Mouse (Mus musculus): ENCODE measurements around the gene Grip2. TPM values are rescaled to one million over a fixed set of nuclear protein-coding genes. Genes with fewer than 3 reads are reported as not detected.

Grip2 gene
- total RNA-seq (2021), result 10 to 100 TPM in 1 of 2 experiments, 1 to 10 TPM in 1; 8.5 to 12.4 TPM
- 25.2 and 37.9 TPM in 2 replicates for polyA plus RNA-seq (2012; rRNA removed)
- long read RNA-seq, partial matches to known transcripts, result 2 of 11 reads
- long read RNA-seq, other reads (novel, unspliced or antisense), result 9 of 11 reads

DNA sequence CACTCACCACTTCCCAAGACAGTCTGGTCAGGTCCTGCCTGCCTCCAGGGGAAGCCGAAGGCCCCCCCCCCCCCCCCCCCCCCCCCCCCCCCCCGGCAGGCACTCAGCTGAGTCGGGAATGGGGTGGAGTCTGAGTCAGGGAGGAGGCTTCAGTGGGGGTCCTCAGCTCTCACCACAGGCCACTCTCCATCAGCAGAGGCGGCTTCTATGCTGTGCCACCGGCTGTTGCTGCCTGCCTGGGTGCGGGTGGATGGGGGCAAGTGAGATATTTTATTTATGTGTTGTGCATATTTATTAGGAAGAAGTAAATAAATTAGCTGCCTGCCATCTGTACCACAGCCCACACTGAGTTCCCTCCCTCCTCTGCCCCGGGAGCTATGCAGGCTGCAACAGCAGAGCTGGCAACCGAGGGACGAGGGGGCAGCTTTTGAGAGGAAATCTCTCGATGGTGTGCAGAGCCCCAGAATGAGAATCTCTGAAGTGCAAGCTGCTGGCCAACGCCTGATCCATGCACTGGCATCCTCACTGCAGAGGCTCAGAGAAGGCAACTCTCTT lies at the start of gene Grip2:
Grip2 (minus strand) TSS at position 235 of the 555 bp plus-strand sequence.
- H3K27me3 ChIP-seq (ENCODE audit: control insufficient read depth, insufficient read depth, low read length), result no peaks in the 10 kb centered on the region; the same call in 1 of the 2 replicates
- intact Hi-C loops (cut with DNase I), result no loop called here
- TF ChIP-seq CTCF (IDR thresholded peaks at IDR 0.05), result no peak
- no peak for TF ChIP-seq POLR2A (IDR thresholded peaks at IDR 0.05; ENCODE audit: insufficient read depth, low read depth, low read length)
- no peak for TF ChIP-seq EP300 (IDR thresholded peaks at IDR 0.05; ENCODE audit: insufficient read depth, low read depth, low read length)

DNA sequence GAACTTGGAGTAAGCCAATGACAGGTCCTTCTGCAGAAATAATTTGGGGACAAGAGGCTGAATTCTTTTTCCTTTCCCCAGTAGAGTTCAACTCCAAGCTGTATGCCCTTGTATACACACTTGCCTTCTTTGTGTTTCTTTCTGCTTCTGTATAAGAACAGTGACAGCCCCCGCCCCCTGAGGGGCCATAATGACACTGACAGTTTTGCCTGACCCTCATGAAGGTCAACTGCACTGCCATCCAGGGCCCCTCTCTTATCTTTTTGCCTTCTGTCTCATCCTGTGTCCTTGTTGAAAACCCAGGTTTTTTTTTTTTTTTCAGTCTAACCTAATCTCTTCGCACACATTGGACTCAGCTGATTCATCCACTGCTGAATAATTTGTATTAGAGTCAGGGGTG lies 45.7 kb upstream of the Grip2 start:
- H3K4me1 ChIP-seq (ENCODE audit: control insufficient read depth, insufficient read depth, low read length), result peaks cover 3% of the 10 kb centered on the region; the same call in 1 of the 2 replicates
- H3K79me2 ChIP-seq (replicated peaks; ENCODE audit: control insufficient read depth, insufficient read depth, low read length), result no peaks in the 10 kb centered on the region
- intact Hi-C loops (cut with DNase I), result no loop called here
- TF ChIP-seq CTCF (IDR thresholded peaks at IDR 0.05), result no peak
- TF ChIP-seq POLR2A (IDR thresholded peaks at IDR 0.05; ENCODE audit: insufficient read depth, low read depth, low read length), result no peak
- TF ChIP-seq EP300 (IDR thresholded peaks at IDR 0.05; ENCODE audit: insufficient read depth, low read depth, low read length), result no peak
- H3K27me3 ChIP-seq (ENCODE audit: control insufficient read depth, insufficient read depth, low read length), result no peaks in the 10 kb centered on the region
- DNase-seq, result no peak
- H3K9ac ChIP-seq (ENCODE audit: low read depth, low read length), result no peak overlapping the region
- H3K36me3 ChIP-seq (ENCODE audit: control insufficient read depth, insufficient read depth, low read length), result no peaks in the 10 kb centered on the region
- no peak overlapping the region for H3K4me3 ChIP-seq
- 53% methylated on average over 2 of the region's 2 CpGs for WGBS
- no peak overlapping the region for H3K27ac ChIP-seq

More for the DNA sequence above, at the start of gene Grip2:
- Histone ChIP-seq H3K36me3 (ENCODE audit: control insufficient read depth, insufficient read depth, low read length) (no peaks in the 10 kb centered on the region), H3K4me1 (ENCODE audit: control insufficient read depth, insufficient read depth, low read length) (no peaks in the 10 kb centered on the region), H3K4me3 (no peak within 1 kb of the TSS), H3K27ac (no peak within 1 kb of the TSS), H3K9ac (ENCODE audit: low read depth, low read length) (no peak within 1 kb of the TSS), H3K79me2 (replicated peaks; ENCODE audit: control insufficient read depth, insufficient read depth, low read length) (no peaks in the 10 kb centered on the region)
- 51% methylated on average over 8 of the region's 11 CpGs for WGBS
- no peak for DNase-seq

DNA sequence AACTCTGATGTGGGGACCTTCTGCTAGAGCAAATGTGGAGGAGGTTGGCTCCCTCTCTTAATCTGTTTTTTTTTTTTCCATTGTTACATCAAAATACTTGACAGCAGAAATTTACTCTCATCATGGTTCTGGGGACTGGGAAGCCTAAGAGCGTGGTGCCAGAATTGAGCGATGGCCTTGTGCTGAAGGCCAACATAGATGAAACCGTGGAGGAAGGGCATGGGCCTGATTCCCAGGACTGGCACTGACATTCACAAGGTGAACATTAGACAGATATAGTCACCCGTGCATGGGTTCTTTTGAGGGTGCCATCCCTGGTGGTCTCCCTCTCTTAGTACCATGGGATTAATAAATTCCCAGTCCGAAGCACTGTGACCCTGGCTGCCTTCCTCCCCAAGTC lies 41.0 kb upstream of the Grip2 start:
- H3K4me1 ChIP-seq (ENCODE audit: control insufficient read depth, insufficient read depth, low read length), result no peaks in the 10 kb centered on the region
- no peak overlapping the region for H3K27ac ChIP-seq
- no peak for TF ChIP-seq EP300 (IDR thresholded peaks at IDR 0.05; ENCODE audit: insufficient read depth, low read depth, low read length)
- TF ChIP-seq CTCF (IDR thresholded peaks at IDR 0.05), result no peak
- no peak for TF ChIP-seq POLR2A (IDR thresholded peaks at IDR 0.05; ENCODE audit: insufficient read depth, low read depth, low read length)
- H3K36me3 ChIP-seq (ENCODE audit: control insufficient read depth, insufficient read depth, low read length), result no peaks in the 10 kb centered on the region
- no peaks in the 10 kb centered on the region for H3K79me2 ChIP-seq (replicated peaks; ENCODE audit: control insufficient read depth, insufficient read depth, low read length)
- H3K27me3 ChIP-seq (ENCODE audit: control insufficient read depth, insufficient read depth, low read length), result no peaks in the 10 kb centered on the region
- 85% methylated on average over 5 of the region's 5 CpGs for WGBS
- no peak overlapping the region for H3K4me3 ChIP-seq
- no peak for DNase-seq
- H3K9ac ChIP-seq (ENCODE audit: low read depth, low read length), result no peak overlapping the region
- intact Hi-C loops (cut with DNase I), result no loop called here

DNA sequence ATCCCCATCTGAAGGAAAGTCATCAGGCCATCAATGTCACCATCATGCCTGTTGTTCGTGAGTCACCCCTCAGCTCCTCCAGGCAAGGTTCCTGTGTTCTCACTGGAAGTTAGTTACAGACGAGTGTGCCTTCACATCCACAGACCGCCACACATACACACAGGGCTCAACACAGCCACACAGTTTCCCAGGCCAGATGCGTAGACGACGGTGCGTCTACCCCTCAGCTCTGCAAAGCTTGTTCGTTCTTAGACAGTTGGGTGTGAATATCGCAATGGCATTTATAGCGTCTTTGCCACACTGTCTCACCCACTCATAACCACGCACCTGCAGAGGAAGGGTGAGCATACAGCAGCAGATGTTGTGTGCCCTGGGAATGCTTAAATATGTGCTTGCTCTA lies 38.6 kb upstream of the Grip2 start:
- Histone ChIP-seq H3K36me3 (ENCODE audit: control insufficient read depth, insufficient read depth, low read length) (no peaks in the 10 kb centered on the region), H3K27ac (no peak overlapping the region), H3K27me3 (ENCODE audit: control insufficient read depth, insufficient read depth, low read length) (no peaks in the 10 kb centered on the region), H3K4me1 (ENCODE audit: control insufficient read depth, insufficient read depth, low read length) (no peaks in the 10 kb centered on the region), H3K79me2 (replicated peaks; ENCODE audit: control insufficient read depth, insufficient read depth, low read length) (no peaks in the 10 kb centered on the region), H3K4me3 (no peak overlapping the region), H3K9ac (ENCODE audit: low read depth, low read length) (no peak overlapping the region)
- intact Hi-C loops (cut with DNase I), result no loop called here
- TF ChIP-seq CTCF (IDR thresholded peaks at IDR 0.05) (no peak), EP300 (IDR thresholded peaks at IDR 0.05; ENCODE audit: insufficient read depth, low read depth, low read length) (no peak), POLR2A (IDR thresholded peaks at IDR 0.05; ENCODE audit: insufficient read depth, low read depth, low read length) (no peak)
- 86% methylated on average over 11 of the region's 11 CpGs for WGBS
- DNase-seq, result no peak

DNA sequence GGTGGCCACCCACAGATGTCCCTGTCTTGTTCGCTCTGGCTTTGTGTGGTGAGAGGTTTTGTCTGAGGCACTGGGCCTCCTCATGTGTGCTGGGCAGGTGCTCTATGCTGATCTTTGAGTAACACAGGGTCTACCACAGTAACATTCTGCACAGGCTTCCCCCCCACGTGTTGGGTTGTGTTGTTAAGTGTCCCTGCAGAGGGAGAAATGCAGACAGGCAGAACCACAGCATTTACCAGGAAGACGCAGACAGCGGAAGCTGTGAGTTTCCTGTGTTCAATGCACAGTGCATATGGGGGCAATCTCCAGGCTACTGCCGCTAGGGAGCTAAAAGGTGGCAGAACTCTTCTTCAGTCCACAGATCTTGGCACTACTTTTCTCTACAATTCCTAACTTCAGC lies 37.5 kb upstream of the Grip2 start:
- no peak for DNase-seq
- Histone ChIP-seq H3K4me1 (ENCODE audit: control insufficient read depth, insufficient read depth, low read length) (no peaks in the 10 kb centered on the region), H3K9ac (ENCODE audit: low read depth, low read length) (no peak overlapping the region), H3K79me2 (replicated peaks; ENCODE audit: control insufficient read depth, insufficient read depth, low read length) (no peaks in the 10 kb centered on the region), H3K4me3 (no peak overlapping the region), H3K27ac (no peak overlapping the region), H3K27me3 (ENCODE audit: control insufficient read depth, insufficient read depth, low read length) (no peaks in the 10 kb centered on the region), H3K36me3 (ENCODE audit: control insufficient read depth, insufficient read depth, low read length) (no peaks in the 10 kb centered on the region)
- intact Hi-C loops (cut with DNase I), result no loop called here
- WGBS, result 59% methylated on average over 5 of the region's 5 CpGs
- no peak for TF ChIP-seq EP300 (IDR thresholded peaks at IDR 0.05; ENCODE audit: insufficient read depth, low read depth, low read length)
- no peak for TF ChIP-seq CTCF (IDR thresholded peaks at IDR 0.05)
- no peak for TF ChIP-seq POLR2A (IDR thresholded peaks at IDR 0.05; ENCODE audit: insufficient read depth, low read depth, low read length)

DNA sequence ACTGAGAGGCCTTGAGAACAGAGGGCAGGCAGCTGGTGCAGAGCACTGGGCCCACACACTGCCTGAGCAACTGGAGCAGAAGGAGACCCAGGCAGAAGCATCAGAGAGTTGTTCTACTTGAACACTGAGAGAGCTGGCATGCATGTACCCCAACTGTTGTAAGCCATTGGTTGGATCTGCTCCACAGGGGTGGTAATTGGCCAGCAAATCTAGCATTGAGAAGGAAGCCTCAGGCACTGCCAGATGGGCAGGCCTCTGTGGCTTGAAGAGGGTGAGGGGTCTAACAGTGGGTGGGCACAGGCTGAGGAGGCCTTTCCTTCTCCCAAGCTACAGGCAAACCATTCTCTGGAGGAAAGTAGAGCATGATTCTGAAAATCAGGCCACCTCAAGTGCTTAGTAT lies 35.8 kb upstream of the Grip2 start:
- Histone ChIP-seq H3K27ac (no peak overlapping the region), H3K4me1 (ENCODE audit: control insufficient read depth, insufficient read depth, low read length) (no peaks in the 10 kb centered on the region), H3K36me3 (ENCODE audit: control insufficient read depth, insufficient read depth, low read length) (no peaks in the 10 kb centered on the region), H3K27me3 (ENCODE audit: control insufficient read depth, insufficient read depth, low read length) (no peaks in the 10 kb centered on the region), H3K79me2 (replicated peaks; ENCODE audit: control insufficient read depth, insufficient read depth, low read length) (no peaks in the 10 kb centered on the region), H3K9ac (ENCODE audit: low read depth, low read length) (no peak overlapping the region), H3K4me3 (no peak overlapping the region)
- DNase-seq, result no peak
- TF ChIP-seq EP300 (IDR thresholded peaks at IDR 0.05; ENCODE audit: insufficient read depth, low read depth, low read length) (no peak), POLR2A (IDR thresholded peaks at IDR 0.05; ENCODE audit: insufficient read depth, low read depth, low read length) (no peak), CTCF (IDR thresholded peaks at IDR 0.05) (no peak)
- intact Hi-C loops (cut with DNase I), result no loop called here
